Mouse (Mus musculus) CH12.LX (cell line): ENCODE data around the gene Vps45. TPM values are rescaled to one million over a fixed set of nuclear protein-coding genes. Genes with fewer than 3 reads are reported as not detected.
A peak's percentile ranks its signal among the peaks of the same experiment; 100 is the strongest.

Source experiments
- DNase-seq: peaks from one replicate; pipeline ENCODE4 v3.0.0-alpha.2; 2013; ENCODE audit errors: extremely low read depth
- H3K27ac ChIP-seq: 2 replicates; pipeline ENCODE4 v1.5.1; 2012; ENCODE audit warnings: low read depth, mild to moderate bottlenecking, control low read depth, moderate library complexity; ENCODE audit not compliant: insufficient read depth
- H3K27me3 ChIP-seq: replicated peaks from 2 replicates; pipeline ENCODE3; 2012; ENCODE audit warnings: inconsistent platforms
- H3K36me3 ChIP-seq, 2 experiments: replicated peaks in 1 of 2; 2 replicates each; pipeline versions ENCODE3 to v1.6.1; 2012; ENCODE audit warnings: inconsistent platforms in 1 of 2, low read length in 1 of 2, mild to moderate bottlenecking in 1 of 2, mixed read lengths in 1 of 2, moderate library complexity in 1 of 2; ENCODE audit not compliant: control insufficient read depth in 1 of 2, insufficient read depth in 1 of 2
- H3K4me1 ChIP-seq, 2 experiments: 2 replicates each; pipeline ENCODE4 v1.6.1; 2012; ENCODE audit warnings: inconsistent platforms in 1 of 2, moderate library complexity in 1 of 2; ENCODE audit not compliant: insufficient read depth in 2 of 2, control insufficient read depth in 1 of 2
- H3K4me2 ChIP-seq: 2 replicates; pipeline ENCODE4 v1.6.1; 2012; ENCODE audit warnings: low read depth, mild to moderate bottlenecking, control low read depth; ENCODE audit not compliant: poor library complexity, insufficient read depth, severe bottlenecking
- H3K4me3 ChIP-seq, 3 experiments: fragments of 150-350 bp in 1 of 3; sonication (generic) in 1 of 3; replicated peaks in 1 of 3; 2 replicates each; pipeline versions ENCODE3 to v1.5.1; 2011 to 2012; ENCODE audit warnings: low read depth in 2 of 3, low read length in 2 of 3, mild to moderate bottlenecking in 2 of 3, moderate library complexity in 2 of 3, control low read depth in 1 of 3, improper control_type of control experiment in 1 of 3, inconsistent platforms in 1 of 3, mixed read lengths in 1 of 3; ENCODE audit not compliant: poor library complexity in 1 of 3
- H3K79me2 ChIP-seq: replicated peaks from 2 replicates; pipeline ENCODE4 v1.6.1; 2012; ENCODE audit warnings: mild to moderate bottlenecking, moderate library complexity; ENCODE audit not compliant: control insufficient read depth, poor library complexity, insufficient read depth, severe bottlenecking; ENCODE audit errors: extremely low read depth
- H3K9ac ChIP-seq: 2 replicates; pipeline ENCODE4 v1.6.1; 2012; ENCODE audit warnings: low read depth, mild to moderate bottlenecking, control low read depth, moderate library complexity; ENCODE audit not compliant: insufficient read depth
- H3K9me3 ChIP-seq: replicated peaks from 2 replicates; pipeline ENCODE3; 2012; ENCODE audit warnings: low read length, inconsistent platforms, mixed read lengths
- BHLHE40 ChIP-seq: IDR thresholded peaks from 2 replicates; pipeline ENCODE4 v1.6.1; 2011; ENCODE audit warnings: mild to moderate bottlenecking, low read depth, low read length, improper control_type of control experiment
- CHD1 ChIP-seq: IDR thresholded peaks from 2 replicates; pipeline ENCODE4 v1.6.1; 2012; ENCODE audit warnings: low read depth, low read length, improper control_type of control experiment, inconsistent platforms
- CHD2 ChIP-seq: IDR thresholded peaks from 2 replicates; pipeline ENCODE4 v1.6.1; 2011; ENCODE audit warnings: low read length, improper control_type of control experiment
- CTCF ChIP-seq, 2 experiments: IDR thresholded peaks in 1 of 2; conservative IDR thresholded peaks in 1 of 2; 2 replicates each; pipeline ENCODE4 v1.5.1; 2011 to 2012; ENCODE audit warnings: low read depth in 2 of 2, low read length in 2 of 2, improper control_type of control experiment in 1 of 2, inconsistent platforms in 1 of 2, mild to moderate bottlenecking in 1 of 2, moderate library complexity in 1 of 2
- E2F4 ChIP-seq: IDR thresholded peaks from 2 replicates; pipeline ENCODE4 v1.6.1; 2011; ENCODE audit warnings: low read depth, low read length, improper control_type of control experiment; ENCODE audit not compliant: insufficient replicate concordance
- ELF1 ChIP-seq: IDR thresholded peaks from 2 replicates; pipeline ENCODE4 v1.6.1; 2014; ENCODE audit warnings: low read depth, mild to moderate bottlenecking, inconsistent platforms, low read length, improper control_type of control experiment
- EP300 ChIP-seq: IDR thresholded peaks from 2 replicates; pipeline ENCODE4 v1.6.1; 2011; ENCODE audit warnings: low read length, improper control_type of control experiment
- ETS1 ChIP-seq: conservative IDR thresholded peaks from 2 replicates; pipeline ENCODE4 v1.6.1; 2012; ENCODE audit warnings: low read depth, mild to moderate bottlenecking, inconsistent platforms, low read length, improper control_type of control experiment, moderate library complexity
- GABPA ChIP-seq: IDR thresholded peaks from 2 replicates; pipeline ENCODE4 v1.6.1; 2012; ENCODE audit warnings: low read depth, low read length, improper control_type of control experiment, inconsistent platforms; ENCODE audit not compliant: insufficient replicate concordance
- HCFC1 ChIP-seq: IDR thresholded peaks from 2 replicates; pipeline ENCODE4 v1.6.1; 2012; ENCODE audit warnings: low read depth, mild to moderate bottlenecking, inconsistent platforms, low read length, improper control_type of control experiment
- IRF4 ChIP-seq: IDR thresholded peaks from 2 replicates; pipeline ENCODE4 v1.6.1; 2014; ENCODE audit warnings: low read depth, mild to moderate bottlenecking, inconsistent platforms, low read length, improper control_type of control experiment
- JUN ChIP-seq: IDR thresholded peaks from 2 replicates; pipeline ENCODE4 v1.6.1; 2011; ENCODE audit warnings: low read depth, mild to moderate bottlenecking, low read length, improper control_type of control experiment, moderate library complexity; ENCODE audit not compliant: insufficient read depth
- JUND ChIP-seq: conservative IDR thresholded peaks from 2 replicates; pipeline ENCODE4 v1.6.1; 2011; ENCODE audit warnings: low read depth, low read length, improper control_type of control experiment
- KAT2A ChIP-seq: IDR thresholded peaks from 2 replicates; pipeline ENCODE4 v1.6.1; 2012; ENCODE audit warnings: low read length, improper control_type of control experiment, inconsistent platforms; ENCODE audit not compliant: insufficient replicate concordance
- MAFK ChIP-seq: IDR thresholded peaks from 2 replicates; pipeline ENCODE4 v1.6.1; 2011; ENCODE audit warnings: low read length, improper control_type of control experiment; ENCODE audit not compliant: insufficient replicate concordance
- MAX ChIP-seq: IDR thresholded peaks from 2 replicates; pipeline ENCODE4 v1.6.1; 2011; ENCODE audit warnings: low read length, improper control_type of control experiment
- MAZ ChIP-seq: IDR thresholded peaks from 2 replicates; pipeline ENCODE4 v1.6.1; 2012; ENCODE audit warnings: low read depth, mild to moderate bottlenecking, inconsistent platforms, low read length, improper control_type of control experiment, moderate library complexity
- MEF2A ChIP-seq: IDR thresholded peaks from 2 replicates; pipeline ENCODE4 v1.6.1; 2014; ENCODE audit warnings: low read depth, mild to moderate bottlenecking, inconsistent platforms, low read length, improper control_type of control experiment, borderline replicate concordance
- MXI1 ChIP-seq: IDR thresholded peaks from 2 replicates; pipeline ENCODE4 v1.6.1; 2011; ENCODE audit warnings: mild to moderate bottlenecking, low read depth, low read length, improper control_type of control experiment
- MYC ChIP-seq: IDR thresholded peaks from 2 replicates; pipeline ENCODE4 v1.6.1; 2011; ENCODE audit warnings: low read depth, mild to moderate bottlenecking, improper control_type of control experiment, low read length
- NRF1 ChIP-seq: IDR thresholded peaks from 2 replicates; pipeline ENCODE4 v1.6.1; 2014; ENCODE audit warnings: low read depth, mild to moderate bottlenecking, inconsistent platforms, low read length, improper control_type of control experiment, moderate library complexity
- POLR2A ChIP-seq: IDR thresholded peaks from 2 replicates; pipeline ENCODE4 v1.6.1; 2011; ENCODE audit warnings: low read depth, mild to moderate bottlenecking, improper control_type of control experiment, low read length
- POLR2AphosphoS2 ChIP-seq: IDR thresholded peaks from 2 replicates; pipeline ENCODE4 v1.6.1; 2011; ENCODE audit warnings: low read depth, low read length, improper control_type of control experiment
- RAD21 ChIP-seq: IDR thresholded peaks from 2 replicates; pipeline ENCODE4 v1.6.1; 2011; ENCODE audit warnings: low read depth, mild to moderate bottlenecking, low read length, improper control_type of control experiment, moderate library complexity
- RCOR1 ChIP-seq: conservative IDR thresholded peaks from 2 replicates; pipeline ENCODE4 v1.6.1; 2012; ENCODE audit warnings: low read depth, mild to moderate bottlenecking, inconsistent platforms, low read length, improper control_type of control experiment
- SMC3 ChIP-seq: IDR thresholded peaks from 2 replicates; pipeline ENCODE4 v1.6.1; 2011; ENCODE audit warnings: low read depth, low read length, improper control_type of control experiment
- TBP ChIP-seq: conservative IDR thresholded peaks from 2 replicates; pipeline ENCODE4 v1.6.1; 2011; ENCODE audit warnings: low read depth, low read length, improper control_type of control experiment
- TCF12 ChIP-seq: IDR thresholded peaks from 2 replicates; pipeline ENCODE4 v1.6.1; 2014; ENCODE audit warnings: low read depth, mild to moderate bottlenecking, inconsistent platforms, low read length, improper control_type of control experiment
- UBTF ChIP-seq: IDR thresholded peaks from 2 replicates; pipeline ENCODE4 v1.6.1; 2012; ENCODE audit warnings: low read depth, mild to moderate bottlenecking, inconsistent platforms, low read length, improper control_type of control experiment, moderate library complexity
- USF1 ChIP-seq: IDR thresholded peaks from 2 replicates; pipeline ENCODE4 v1.6.1; 2014; ENCODE audit warnings: low read depth, mild to moderate bottlenecking, inconsistent platforms, low read length, improper control_type of control experiment
- USF2 ChIP-seq: conservative IDR thresholded peaks from 2 replicates; pipeline ENCODE4 v1.6.1; 2011; ENCODE audit warnings: low read depth, low read length, improper control_type of control experiment
- ZC3H11A ChIP-seq: IDR thresholded peaks from 2 replicates; pipeline ENCODE4 v1.6.1; 2012; ENCODE audit warnings: low read depth, mild to moderate bottlenecking, inconsistent platforms, low read length, improper control_type of control experiment
- ZMIZ1 ChIP-seq: IDR thresholded peaks from 2 replicates; pipeline ENCODE4 v1.6.1; 2012; ENCODE audit warnings: low read depth, mild to moderate bottlenecking, inconsistent platforms, low read length, improper control_type of control experiment
- ZNF384 ChIP-seq: IDR thresholded peaks from 2 replicates; pipeline ENCODE4 v1.6.1; 2012; ENCODE audit warnings: low read depth, low read length, improper control_type of control experiment, inconsistent platforms
- dilution Hi-C: fragments of 300-500 bp; cut with MboI; formaldehyde crosslinking; loops from 2 replicates; pipeline ENCODE4 v1.14.3; 2020; ENCODE audit warnings: low sequenced_read_pairs; ENCODE audit not compliant: extremely low pct_unique_long_range_greater_than_20kb, extremely low pct_ligation_motif_present
- in situ Hi-C: fragments of 300-500 bp; cut with MboI; formaldehyde crosslinking; loops from 3 replicates; pipeline ENCODE4 v1.14.3; 2019; ENCODE audit warnings: low sequenced_read_pairs, low pct_ligation_motif_present, low pct_unique_long_range_greater_than_20kb, mixed read lengths
- polyA plus RNA-seq: library from polyadenylated mRNA; unstranded; fragments of >175 nt; gene quantifications from 2 replicates; pipeline ENCODE4 v1.2.1, GENCODE M21; 2012; ENCODE audit warnings: low read depth; ENCODE audit not compliant: insufficient read length
- total RNA-seq, 2 experiments: library from RNA; depleted of rRNA; stranded (reverse); fragments of 300-350 nt in 1 of 2; fragments of >200 nt in 1 of 2; gene quantifications; 2 replicates each; pipeline ENCODE4 v1.2.3; 2012 to 2014

Gene Vps45
- total and polyA plus RNA-seq, 3 experiments, result 16.2 to 20.8 (median 16.8) TPM

DNA sequence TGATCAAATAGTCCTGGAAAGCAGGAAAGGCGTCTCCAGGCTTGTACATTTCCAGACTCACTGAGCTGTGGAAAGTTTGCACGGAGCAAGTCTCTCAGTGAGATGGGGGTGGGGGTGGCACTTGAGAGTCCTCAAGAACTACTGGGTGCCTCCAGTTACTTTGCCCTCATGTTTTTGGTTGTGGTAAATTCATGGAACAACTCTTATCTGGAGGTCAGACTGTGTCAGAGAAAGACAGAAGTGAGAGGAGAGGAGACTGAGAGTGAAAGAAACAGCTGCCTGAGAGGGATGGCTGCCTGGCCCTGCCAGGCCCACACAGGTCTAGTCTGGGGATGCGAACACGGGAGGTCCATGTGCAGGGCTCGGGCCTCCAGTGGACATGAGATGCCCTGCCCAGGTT lies 102.9 kb downstream of the Vps45 start:
- DNase-seq, result peak; percentile 73
- no peak overlapping the region for H3K4me3 ChIP-seq
- dilution Hi-C loops, result no loop called here
- in situ Hi-C loops, result no loop called here
- H3K4me1 ChIP-seq, result peaks cover 16 to 56% of the 10 kb centered on the region in 2 experiments; a peak in 3 of 4 replicates
- H3K9me3 ChIP-seq, result no peaks in the 10 kb centered on the region
- H3K9ac ChIP-seq, result peak overlapping the region; percentile 20; the same call in 1 of the 2 replicates
- no peak for TF ChIP-seq KAT2A
- peak; percentile 55; the same call in 1 of the 2 replicates for TF ChIP-seq RCOR1
- peak; percentile 39 for TF ChIP-seq BHLHE40
- TF ChIP-seq GABPA, result no peak
- no peak for TF ChIP-seq JUN
- TF ChIP-seq IRF4, result peak; percentile 87
- TF ChIP-seq CHD2, result peak; percentile 85
- TF ChIP-seq USF2, result no peak
- TF ChIP-seq ZMIZ1, result no peak
- TF ChIP-seq JUND, result 0 out of 2 replicates have a peak, but pooled peaks have one; percentile 17
- no peak for TF ChIP-seq CHD1
- no peak for TF ChIP-seq RAD21
- TF ChIP-seq ZC3H11A, result no peak
- no peak for TF ChIP-seq MAZ
- TF ChIP-seq MEF2A, result 0 out of 2 replicates have a peak, but pooled peaks have one; percentile 39
- no peak for TF ChIP-seq POLR2AphosphoS2
- TF ChIP-seq NRF1, result no peak
- TF ChIP-seq MYC, result peak; percentile 51; the same call in 1 of the 2 replicates
- no peak; the same call in 1 of the 2 replicates for TF ChIP-seq POLR2A
- TF ChIP-seq MAFK, result 0 out of 2 replicates have a peak, but pooled peaks have one; percentile 20
- peak; percentile 50; the same call in 1 of the 2 replicates for TF ChIP-seq MAX
- no peak for TF ChIP-seq SMC3
- no peak for TF ChIP-seq ZNF384
- TF ChIP-seq EP300, result peak; percentile 94
- TF ChIP-seq ETS1, result 0 out of 2 replicates have a peak, but pooled peaks have one; percentile 14
- no peak for TF ChIP-seq E2F4
- TF ChIP-seq ELF1, result no peak
- TF ChIP-seq TCF12, result peak; percentile 85
- TF ChIP-seq MXI1, result no peak
- TF ChIP-seq CTCF (conservative IDR thresholded peaks at IDR 0.05 in 1 of 2, IDR thresholded peaks at IDR 0.05 in 1 of 2; ENCODE audit: low read depth in 2 of 2, low read length in 2 of 2), result no peak
- no peak for TF ChIP-seq USF1
- TF ChIP-seq HCFC1, result no peak
- no peak for TF ChIP-seq UBTF
- TF ChIP-seq TBP, result no peak
- no peaks in the 10 kb centered on the region for H3K36me3 ChIP-seq
- no peaks in the 10 kb centered on the region for H3K27me3 ChIP-seq
- H3K4me2 ChIP-seq, result no peak overlapping the region
- peak overlapping the region; percentile 24; the same call in 1 of the 2 replicates for H3K27ac ChIP-seq
- H3K79me2 ChIP-seq, result no peaks in the 10 kb centered on the region
